Mouse (Mus musculus) pancreas, adult 10 weeks (tissue): ENCODE results near the gene Xpa. TPM values are rescaled to one million over a fixed set of nuclear protein-coding genes. Genes with fewer than 3 reads are reported as not detected.

Experiments
- polyA plus RNA-seq: library from polyadenylated mRNA; stranded (reverse); fragments of 350-450 nt; fragmentation: Illumina TruSeq; extraction: RNeasy Lipid Tissue Mini Kit (QIAGEN cat#74804); gene quantifications from one replicate; pipeline ENCODE4 v1.2.3, GENCODE M21; 2015; ENCODE audit warnings: low read depth, low replicate concordance; ENCODE audit not compliant: insufficient read depth

Xpa gene
- 3.3 TPM for polyA plus RNA-seq

DNA sequence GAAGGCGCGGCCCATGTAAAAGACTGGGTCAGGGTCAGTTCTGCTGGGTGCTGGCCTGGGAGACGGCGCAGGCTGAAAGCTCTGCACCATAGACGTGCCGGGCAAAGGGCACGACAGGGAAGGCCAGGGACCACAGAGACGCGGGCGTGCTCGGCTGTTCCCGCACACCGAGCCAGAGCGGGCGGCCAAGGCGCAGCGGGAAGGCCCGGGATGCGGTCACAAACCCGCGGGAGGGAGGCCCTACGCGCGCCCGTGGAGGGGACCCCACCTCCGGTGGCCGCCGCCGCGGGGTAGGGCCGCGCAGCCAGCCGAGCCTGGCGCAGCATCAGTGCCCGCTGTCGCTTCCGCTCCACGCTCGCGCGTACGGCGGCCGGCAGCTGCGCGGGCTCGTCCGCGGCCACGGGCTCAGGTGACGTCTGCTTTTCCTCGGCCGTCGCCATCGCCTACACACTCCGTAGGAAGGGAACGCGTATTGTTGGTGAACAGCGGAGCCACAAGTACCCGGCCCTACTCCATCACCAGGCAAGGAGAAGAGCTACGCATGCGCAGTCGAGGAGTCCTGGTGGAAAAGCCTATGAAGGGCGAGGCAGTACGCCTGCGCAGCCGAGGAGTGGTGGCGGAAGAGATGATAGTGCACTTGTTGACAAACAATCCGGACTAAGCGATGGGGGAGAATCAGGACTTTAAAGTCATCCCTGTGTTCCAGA lies at the start of gene Xpa:
Gene Xpa, minus strand, starts transcription at position 531 of the 707 bp plus-strand sequence.

DNA sequence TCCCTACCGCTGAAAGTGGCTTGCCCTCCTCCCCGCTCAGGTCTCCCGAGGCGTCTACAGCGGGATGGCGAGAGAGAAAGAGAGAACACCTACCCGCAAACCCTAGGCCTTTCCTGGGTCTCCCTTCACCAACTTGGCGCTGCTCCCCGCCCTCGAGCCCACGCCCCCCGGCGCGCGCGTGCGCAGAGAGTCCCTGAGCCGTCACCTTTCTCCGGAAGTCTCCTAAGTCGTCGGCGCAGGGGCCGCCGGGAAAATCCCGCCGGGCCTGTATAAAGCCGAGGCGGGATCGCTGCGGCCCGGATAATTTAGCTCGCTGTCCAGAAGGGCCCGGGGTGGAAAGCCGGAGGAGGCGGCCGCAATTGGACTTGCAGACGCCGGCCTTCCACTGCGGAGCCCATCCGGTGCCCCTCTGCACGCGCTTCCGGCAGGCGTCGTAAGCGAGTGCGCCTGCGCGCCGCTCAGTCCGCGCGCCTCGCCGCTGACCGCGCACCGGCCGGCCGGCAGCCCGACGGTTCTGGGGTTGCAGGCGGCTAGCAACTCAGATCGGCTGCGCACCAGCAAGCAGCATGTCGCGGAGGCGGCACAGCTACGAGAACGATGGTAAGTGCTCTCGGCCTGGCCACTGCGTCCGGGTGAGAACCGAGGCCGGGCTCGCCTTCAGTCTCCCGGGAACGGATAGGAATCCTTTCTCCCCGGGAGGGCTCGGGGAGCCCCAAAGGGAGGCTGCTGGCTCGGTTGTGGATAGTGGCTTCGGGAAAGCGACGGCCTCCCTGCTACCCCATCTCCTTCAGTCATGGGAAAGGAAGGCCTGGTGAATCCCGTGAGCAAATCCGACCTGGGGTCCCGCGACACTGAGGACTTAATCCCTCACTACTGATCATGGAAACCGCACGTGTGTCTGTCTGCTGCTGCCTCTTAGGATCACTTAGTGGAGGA lies 57.6 kb downstream of the Xpa start, which contains the start of the genes Ncbp1 and Tstd2:
Gene Ncbp1, plus strand, starts transcription at position 327 of the 936 bp plus-strand sequence.
Gene Tstd2, minus strand, starts transcription at position 408 of the 936 bp plus-strand sequence.

Other genes starting within 250 kb of the Xpa start
- 13.1 TPM for gene Tdrd7, start 231.0 kb downstream of the Xpa start, polyA plus RNA-seq
- gene Tmod1, start 157.4 kb downstream of the Xpa start, polyA plus RNA-seq = 1.9 TPM
- 7.7 TPM for gene Ncbp1, start 57.7 kb downstream of the Xpa start, polyA plus RNA-seq
- 5.5 TPM for gene Tstd2, start 57.6 kb downstream of the Xpa start, polyA plus RNA-seq
- gene Foxe1, start 147.3 kb upstream of the Xpa start, polyA plus RNA-seq = not detected
- gene Trmo, start 193.1 kb upstream of the Xpa start, polyA plus RNA-seq = 0.85 TPM
- gene Hemgn, start 217.2 kb upstream of the Xpa start, polyA plus RNA-seq = not detected